Mouse (Mus musculus) testis, adult 2 months (tissue): ENCODE results near the gene Olfr1305. TPM values are rescaled to one million over a fixed set of nuclear protein-coding genes. Genes with fewer than 3 reads are reported as not detected.

Experiments
- H3K27ac ChIP-seq: fragments of 200-500 bp; 2 replicates; pipeline ENCODE4 v1.5.1; 2012; ENCODE audit warnings: low read depth, low read length; ENCODE audit not compliant: control insufficient read depth, insufficient read depth
- H3K27me3 ChIP-seq: fragments of 200-500 bp; 2 replicates; pipeline ENCODE4 v1.6.1; 2012; ENCODE audit warnings: mild to moderate bottlenecking, low read length, moderate library complexity; ENCODE audit not compliant: control insufficient read depth, insufficient read depth
- H3K36me3 ChIP-seq: fragments of 200-500 bp; 2 replicates; pipeline ENCODE4 v1.6.1; 2012; ENCODE audit warnings: mild to moderate bottlenecking, low read length; ENCODE audit not compliant: control insufficient read depth, insufficient read depth
- H3K4me1 ChIP-seq: fragments of 200-500 bp; 2 replicates; pipeline ENCODE4 v1.6.1; 2012; ENCODE audit warnings: low read length; ENCODE audit not compliant: control insufficient read depth, insufficient read depth
- H3K4me3 ChIP-seq: fragments of 200-500 bp; 2 replicates; pipeline ENCODE4 v1.5.1; 2012; ENCODE audit warnings: low read depth, mild to moderate bottlenecking, low read length, moderate library complexity, mixed read lengths; ENCODE audit not compliant: control insufficient read depth
- CTCF ChIP-seq: fragments of 200-500 bp; IDR thresholded peaks from 2 replicates; pipeline ENCODE4 v1.5.1; 2012; ENCODE audit warnings: low read depth, mild to moderate bottlenecking, inconsistent platforms, low read length, moderate library complexity; ENCODE audit not compliant: control insufficient read depth, insufficient read depth, insufficient replicate concordance
- POLR2A ChIP-seq: fragments of 200-500 bp; IDR thresholded peaks from 2 replicates; pipeline ENCODE4 v1.6.1; 2012; ENCODE audit warnings: low read depth, mild to moderate bottlenecking, inconsistent platforms, low read length, moderate library complexity; ENCODE audit not compliant: control insufficient read depth
- polyA plus RNA-seq: library from polyadenylated mRNA; depleted of rRNA; stranded (reverse); fragments of >200 nt; gene quantifications from 2 replicates; pipeline ENCODE4 v1.2.3, GENCODE M21; 2012; rRNA removed

Olfr1305 gene
- not detected in 2 replicates for polyA plus RNA-seq

GRCm38 (mm10) chr2:111877049-111877448 is at the start of gene Olfr1305:
Gene Olfr1305, minus strand, starts transcription at chr2:111877149.
- Histone ChIP-seq H3K27me3 (no peaks in the 10 kb centered on the region), H3K4me3 (no peak within 1 kb of the TSS), H3K4me1 (no peaks in the 10 kb centered on the region), H3K27ac (no peak within 1 kb of the TSS), H3K36me3 (no peaks in the 10 kb centered on the region)
- no peak for TF ChIP-seq CTCF

- Histone ChIP-seq H3K4me1 (no peaks in the 10 kb centered on the region), H3K27ac (no peak within 1 kb of the TSS), H3K4me3 (no peak within 1 kb of the TSS), H3K27me3 (no peaks in the 10 kb centered on the region), H3K36me3 (no peaks in the 10 kb centered on the region)
- TF ChIP-seq CTCF: no peak
- TF ChIP-seq POLR2A: no peak
These were observed 39.2 kb upstream of the Olfr1305 start, which contains the start of gene Olfr1306 for GRCm38 (mm10) chr2:111916171-111916570. Gene Olfr1306, minus strand, starts transcription at chr2:111916271.

- no peak within 1 kb of the TSS for H3K27ac ChIP-seq
- H3K4me3 ChIP-seq: no peak within 1 kb of the TSS
- no peaks in the 10 kb centered on the region for H3K36me3 ChIP-seq
- no peaks in the 10 kb centered on the region for H3K27me3 ChIP-seq
- TF ChIP-seq CTCF (no peak), POLR2A (no peak)
- H3K4me1 ChIP-seq: no peaks in the 10 kb centered on the region
These were observed 56.7 kb downstream of the Olfr1305 start, which contains the start of gene Olfr1303 for GRCm38 (mm10) chr2:111820240-111820639. Gene Olfr1303, minus strand, starts transcription at chr2:111820340.

Other genes starting within 250 kb of the Olfr1305 start
- gene Olfr1298, start 227.9 kb downstream of the Olfr1305 start, polyA plus RNA-seq: not detected in 2 replicates
- not detected in 2 replicates for gene Olfr1299, start 215.7 kb downstream of the Olfr1305 start, polyA plus RNA-seq
- gene Olfr1301, start 126.1 kb downstream of the Olfr1305 start, polyA plus RNA-seq: not detected in 2 replicates
- not detected in 2 replicates for gene Olfr1302, start 99.7 kb downstream of the Olfr1305 start, polyA plus RNA-seq
- gene Olfr1303, start 56.8 kb downstream of the Olfr1305 start, polyA plus RNA-seq: not detected in 2 replicates
- gene Olfr1306, start 39.1 kb upstream of the Olfr1305 start, polyA plus RNA-seq: not detected in 2 replicates
- not detected in 2 replicates for gene Olfr1307, start 72.3 kb upstream of the Olfr1305 start, polyA plus RNA-seq
- gene Olfr1308, start 87.8 kb upstream of the Olfr1305 start, polyA plus RNA-seq: not detected in 2 replicates
- gene Olfr1309, start 113.1 kb upstream of the Olfr1305 start, polyA plus RNA-seq: not detected in 2 replicates
- not detected in 2 replicates for gene Olfr1310, start 135.6 kb upstream of the Olfr1305 start, polyA plus RNA-seq
- not detected in 2 replicates for gene Olfr1311, start 147.3 kb upstream of the Olfr1305 start, polyA plus RNA-seq
- not detected in 2 replicates for gene Olfr1312, start 173.1 kb upstream of the Olfr1305 start, polyA plus RNA-seq
- not detected in 2 replicates for gene Olfr1313, start 200.7 kb upstream of the Olfr1305 start, polyA plus RNA-seq
- gene Olfr1314, start 219.6 kb upstream of the Olfr1305 start, polyA plus RNA-seq: not detected in 2 replicates
- not detected in 2 replicates for gene Olfr1315-ps1, start 238.3 kb upstream of the Olfr1305 start, polyA plus RNA-seq